Mouse (Mus musculus) right cerebral cortex, adult 18-20 months (tissue): ENCODE measurements around the gene Tmem178.

Experiments used
- DNase-seq: peaks from one replicate; pipeline ENCODE4 v3.0.0; 2022; ENCODE audit warnings: mixed read lengths

Tmem178 gene

GRCm38 (mm10) chr17:80944530-80945198 is at the start of gene Tmem178:
Gene Tmem178, plus strand, starts transcription at chr17:80944632.
- DNase-seq = no peak

- no peak for DNase-seq
These were observed 48.0 kb upstream of the Tmem178 start for GRCm38 (mm10) chr17:80896481-80896880.

- DNase-seq = no peak
These were observed 46.6 kb upstream of the Tmem178 start for GRCm38 (mm10) chr17:80897709-80898440.

- no peak for DNase-seq
These were observed 44.8 kb upstream of the Tmem178 start for GRCm38 (mm10) chr17:80899513-80900199.

GRCm38 (mm10) chr17:80900200-80900520 is 44.3 kb upstream of the Tmem178 start:
- DNase-seq = no peak

GRCm38 (mm10) chr17:80901885-80902284 is 42.5 kb upstream of the Tmem178 start:
- no peak for DNase-seq

- no peak for DNase-seq
These were observed 41.1 kb upstream of the Tmem178 start for GRCm38 (mm10) chr17:80903121-80903875.

GRCm38 (mm10) chr17:80904061-80904460 is 40.4 kb upstream of the Tmem178 start:
- DNase-seq = no peak

GRCm38 (mm10) chr17:80915666-80916065 is 28.8 kb upstream of the Tmem178 start:
- no peak for DNase-seq

GRCm38 (mm10) chr17:80919261-80919660 is 25.2 kb upstream of the Tmem178 start:
- DNase-seq = no peak

GRCm38 (mm10) chr17:80921286-80922134 is 22.9 kb upstream of the Tmem178 start:
- DNase-seq = peak; percentile 33

- DNase-seq = no peak
These were observed 18.9 kb upstream of the Tmem178 start for GRCm38 (mm10) chr17:80925554-80925953.

GRCm38 (mm10) chr17:80927151-80927550 is 17.3 kb upstream of the Tmem178 start:
- peak; percentile 40 for DNase-seq

- no peak for DNase-seq
These were observed 11.7 kb upstream of the Tmem178 start for GRCm38 (mm10) chr17:80932716-80933115.

- no peak for DNase-seq
These were observed 10.9 kb upstream of the Tmem178 start for GRCm38 (mm10) chr17:80933401-80934029.

GRCm38 (mm10) chr17:80935807-80936519 is 8.5 kb upstream of the Tmem178 start:
- no peak for DNase-seq

- DNase-seq = no peak
These were observed 7.9 kb upstream of the Tmem178 start for GRCm38 (mm10) chr17:80936521-80936920.

- peak; percentile 49 for DNase-seq
These were observed 4.6 kb upstream of the Tmem178 start for GRCm38 (mm10) chr17:80939833-80940232.

- no peak for DNase-seq
These were observed 2.6 kb upstream of the Tmem178 start for GRCm38 (mm10) chr17:80941857-80942256.

- DNase-seq = no peak
These were observed 450 bp upstream of the Tmem178 start for GRCm38 (mm10) chr17:80943835-80944529.
